Mouse (Mus musculus) embryonic fibroblast, embryonic 13.5 days (primary cell): ENCODE measurements around the gene Rgs6. TPM values are rescaled to one million over a fixed set of nuclear protein-coding genes. Genes with fewer than 3 reads are reported as not detected.

Experiments used
- H3K27ac ChIP-seq: 2 replicates; pipeline ENCODE4 v1.5.1; 2012; ENCODE audit warnings: low read length, control low read depth, inconsistent platforms; ENCODE audit not compliant: insufficient read depth
- H3K4me1 ChIP-seq: 2 replicates; pipeline ENCODE4 v1.6.1; 2011; ENCODE audit warnings: low read length; ENCODE audit not compliant: control insufficient read depth, insufficient read depth
- H3K4me3 ChIP-seq: 2 replicates; pipeline ENCODE4 v1.5.1; 2011; ENCODE audit warnings: mild to moderate bottlenecking, control low read depth, low read length; ENCODE audit not compliant: insufficient read depth
- CTCF ChIP-seq: IDR thresholded peaks from 2 replicates; pipeline ENCODE4 v1.5.1; 2011; ENCODE audit warnings: mild to moderate bottlenecking, control low read depth, low read length, moderate library complexity, borderline replicate concordance; ENCODE audit not compliant: insufficient read depth
- POLR2A ChIP-seq: IDR thresholded peaks from 2 replicates; pipeline ENCODE4 v1.6.1; 2011; ENCODE audit warnings: low read depth, mild to moderate bottlenecking, control low read depth, low read length, moderate library complexity
- polyA plus RNA-seq: library from polyadenylated mRNA; stranded (reverse); fragments of >200 nt; gene quantifications from 2 replicates; pipeline ENCODE4 v1.2.4, GENCODE M21; 2011; ENCODE audit warnings: low read depth; ENCODE audit not compliant: missing spikeins, insufficient read length

The Rgs6 gene
- polyA plus RNA-seq, 1 experiment, result 3.0 TPM

DNA sequence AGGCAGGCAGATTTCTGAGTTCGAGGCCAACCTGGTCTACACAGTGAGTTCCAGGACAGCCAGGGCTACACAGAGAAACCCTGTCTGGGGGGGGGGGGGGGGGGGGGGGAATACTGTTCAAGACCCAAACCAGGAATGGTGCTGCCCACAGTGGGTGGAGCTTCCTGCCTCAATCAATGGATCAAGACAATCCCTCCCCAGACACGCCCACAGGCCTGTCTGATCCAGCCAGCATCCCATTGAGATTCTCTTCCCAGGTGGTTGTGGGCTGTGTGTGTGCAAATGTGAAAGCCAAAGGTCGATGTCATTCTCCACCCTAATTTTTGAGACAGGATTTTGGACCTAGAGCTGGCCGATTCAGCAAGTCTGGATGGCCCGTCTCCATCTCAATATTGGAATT, 496.5 kb downstream of the Rgs6 start:
- Histone ChIP-seq H3K27ac (no peak overlapping the region), H3K4me3 (no peak overlapping the region), H3K4me1 (no peaks in the 10 kb centered on the region)
- TF ChIP-seq POLR2A (no peak), CTCF (no peak)

DNA sequence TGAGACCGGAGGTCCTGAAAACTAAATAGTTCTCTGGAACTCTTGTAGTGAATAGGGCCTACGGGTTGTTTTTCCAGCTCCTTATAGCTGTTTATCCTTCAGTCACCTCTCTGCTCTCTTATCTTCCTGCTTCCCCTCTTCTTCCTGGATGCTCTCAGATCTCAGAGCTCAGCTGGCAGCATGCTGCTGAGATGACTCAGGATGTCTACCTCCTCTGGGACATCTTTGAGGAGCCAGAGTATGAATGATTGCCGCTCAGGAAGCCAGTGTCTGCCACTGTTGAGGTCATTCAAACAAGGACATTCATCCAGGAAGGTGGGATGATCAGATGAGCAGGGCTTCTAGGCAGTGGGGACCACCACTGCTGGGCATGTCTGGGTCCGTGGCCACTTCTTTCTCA, 498.9 kb downstream of the Rgs6 start:
- Histone ChIP-seq H3K4me1 (no peaks in the 10 kb centered on the region), H3K4me3 (no peak overlapping the region), H3K27ac (no peak overlapping the region)
- TF ChIP-seq POLR2A, result no peak

DNA sequence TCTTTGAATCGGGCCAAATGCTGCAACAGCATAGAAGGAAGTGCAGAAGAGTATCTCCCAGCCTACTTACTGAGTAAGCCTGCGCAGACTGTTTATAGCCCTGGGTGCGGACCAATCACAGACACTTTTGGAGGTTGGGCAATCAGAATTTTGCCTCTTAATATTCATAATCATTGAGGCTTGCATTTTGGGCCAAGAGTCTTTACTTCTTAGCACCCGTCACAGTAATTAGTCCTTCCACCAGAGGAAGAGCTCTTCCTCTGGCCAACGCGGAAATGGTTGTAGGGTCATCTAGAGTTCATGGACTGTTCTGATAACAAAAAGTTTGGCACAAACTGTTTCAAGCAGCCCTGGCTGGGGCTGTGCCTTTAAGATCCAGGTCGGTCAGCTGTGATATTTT, 499.5 kb downstream of the Rgs6 start:
- no peaks in the 10 kb centered on the region for H3K4me1 ChIP-seq

DNA sequence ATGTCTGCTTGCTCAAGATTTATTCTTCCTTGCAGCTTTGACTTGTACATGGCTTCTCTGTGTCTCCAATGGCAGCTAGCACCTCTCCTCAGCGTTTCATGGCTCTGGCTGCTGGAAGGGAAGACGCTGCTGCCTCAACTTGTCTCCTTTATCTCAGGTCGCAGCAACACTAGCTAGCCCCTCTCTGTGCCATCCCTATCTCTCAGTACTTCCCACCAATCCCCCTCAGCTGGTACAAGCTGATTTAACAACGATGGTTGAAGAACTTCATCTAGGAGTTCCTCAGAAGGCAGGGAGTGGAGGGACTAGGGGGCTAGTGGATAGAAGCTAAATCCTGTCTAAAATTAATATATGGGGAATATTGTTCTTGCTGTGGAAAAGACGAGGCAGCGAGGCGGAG, 503.9 kb downstream of the Rgs6 start:
- Histone ChIP-seq H3K4me3 (no peak overlapping the region), H3K4me1 (no peaks in the 10 kb centered on the region), H3K27ac (no peak overlapping the region)
- TF ChIP-seq CTCF (no peak), POLR2A (no peak)

More for the DNA sequence above, 499.5 kb downstream of the Rgs6 start:
- H3K4me3 ChIP-seq, result no peak overlapping the region
- no peak overlapping the region for H3K27ac ChIP-seq
- TF ChIP-seq POLR2A, result no peak
- no peak for TF ChIP-seq CTCF

DNA sequence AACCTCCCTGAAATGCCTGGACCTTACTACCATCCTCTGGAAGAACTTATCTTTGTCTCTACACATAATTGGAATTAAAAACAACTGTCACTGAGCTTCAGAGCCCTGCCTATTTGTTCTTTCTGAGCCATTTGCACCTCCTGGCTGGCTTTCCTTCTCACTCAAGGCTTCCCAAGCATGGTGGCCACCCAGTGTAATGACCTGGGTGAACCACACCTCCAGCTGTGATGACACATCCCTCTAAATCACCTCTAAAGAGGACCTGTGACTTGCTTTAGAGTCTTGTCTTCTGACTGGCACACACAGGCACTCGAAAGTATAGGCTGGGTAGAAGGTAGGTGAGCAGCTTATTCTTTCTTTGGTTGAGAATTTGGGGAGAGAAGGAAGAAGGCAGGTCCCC, 509.7 kb downstream of the Rgs6 start:
- H3K27ac ChIP-seq, result no peak overlapping the region
- H3K4me1 ChIP-seq, result no peaks in the 10 kb centered on the region
- TF ChIP-seq CTCF, result no peak
- TF ChIP-seq POLR2A, result no peak
- H3K4me3 ChIP-seq, result no peak overlapping the region

DNA sequence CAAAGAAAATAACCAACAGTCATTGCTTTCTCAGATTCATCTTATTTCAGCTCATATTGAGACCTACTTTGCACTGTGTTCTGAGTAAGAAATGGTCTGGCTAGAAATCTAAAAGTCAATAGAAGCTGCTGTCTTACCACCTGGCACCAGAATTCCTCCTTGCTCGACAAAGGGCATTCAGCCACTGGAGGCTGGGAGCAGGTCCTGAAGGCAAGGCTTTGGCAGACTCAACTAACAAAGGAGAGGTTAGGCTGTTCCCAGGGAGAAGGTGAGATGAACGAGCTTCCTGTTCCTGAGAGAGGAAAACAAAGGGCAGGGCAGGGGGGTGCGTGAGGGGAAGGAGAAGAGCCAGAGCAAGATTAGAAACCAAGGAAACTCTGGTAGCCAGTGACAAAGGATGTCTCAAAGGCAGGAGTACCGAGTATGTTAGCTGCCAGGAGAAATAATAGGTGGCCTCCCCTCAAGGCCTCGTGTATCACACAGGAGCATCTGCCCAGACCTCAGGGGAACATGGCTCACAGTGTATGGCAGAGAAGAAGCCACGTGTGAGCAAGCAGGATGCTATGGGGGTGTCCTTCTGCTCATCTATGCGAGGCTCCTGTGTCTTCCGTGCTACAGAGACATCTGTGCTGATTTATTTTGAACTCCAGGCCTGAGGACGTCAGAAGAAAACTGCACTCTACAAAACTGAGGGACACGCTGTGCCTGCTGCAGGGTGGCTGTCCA, 510.7 kb downstream of the Rgs6 start:
- no peak overlapping the region for H3K4me3 ChIP-seq

DNA sequence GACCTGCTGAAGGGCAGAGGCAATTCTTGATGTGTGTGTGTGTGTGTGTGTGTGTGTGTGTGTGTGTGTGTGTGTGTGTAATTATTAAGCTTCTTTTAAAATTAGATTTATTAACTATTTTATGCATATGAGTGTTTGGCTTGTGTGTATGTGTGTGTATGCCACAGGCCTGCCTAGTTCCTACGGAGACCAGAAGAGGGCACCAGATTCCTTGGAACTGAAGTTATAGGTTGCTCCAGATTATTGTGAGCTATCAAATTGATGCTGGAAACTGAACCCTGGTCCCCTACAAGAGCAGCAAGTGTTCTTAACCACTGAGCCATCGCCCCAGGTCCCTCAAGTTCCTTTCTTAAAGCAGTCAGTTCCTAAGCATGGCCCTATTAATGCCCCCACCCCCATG, 511.8 kb downstream of the Rgs6 start:
- no peak for TF ChIP-seq CTCF
- TF ChIP-seq POLR2A, result no peak
- no peak overlapping the region for H3K27ac ChIP-seq

More for the DNA sequence above, 510.7 kb downstream of the Rgs6 start:
- Histone ChIP-seq H3K27ac (no peak overlapping the region), H3K4me1 (no peaks in the 10 kb centered on the region)
- TF ChIP-seq POLR2A (no peak), CTCF (no peak)

DNA sequence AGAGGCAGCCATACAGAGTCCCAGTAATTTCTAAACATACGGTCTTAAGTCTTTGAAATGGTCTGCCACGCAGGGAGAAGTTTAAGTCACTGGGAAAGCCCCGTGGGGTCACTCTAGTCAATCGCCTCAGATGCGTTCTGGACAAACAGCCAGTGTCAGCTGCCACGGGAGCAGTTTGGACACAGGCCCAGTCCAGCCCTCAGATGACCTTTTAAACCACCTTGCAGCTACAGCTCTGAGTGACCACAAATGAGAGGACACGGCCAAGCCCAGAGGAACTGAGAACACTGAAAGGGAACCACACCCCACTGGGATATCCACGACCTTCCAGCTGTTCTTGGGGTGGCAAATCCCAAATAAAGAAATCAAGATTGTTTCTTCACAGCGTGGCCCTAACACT, 512.3 kb downstream of the Rgs6 start:
- Histone ChIP-seq H3K27ac (no peak overlapping the region), H3K4me1 (no peaks in the 10 kb centered on the region), H3K4me3 (no peak overlapping the region)
- TF ChIP-seq POLR2A, result no peak
- no peak for TF ChIP-seq CTCF

More for the DNA sequence above, 511.8 kb downstream of the Rgs6 start:
- Histone ChIP-seq H3K4me3 (no peak overlapping the region), H3K4me1 (no peaks in the 10 kb centered on the region)

DNA sequence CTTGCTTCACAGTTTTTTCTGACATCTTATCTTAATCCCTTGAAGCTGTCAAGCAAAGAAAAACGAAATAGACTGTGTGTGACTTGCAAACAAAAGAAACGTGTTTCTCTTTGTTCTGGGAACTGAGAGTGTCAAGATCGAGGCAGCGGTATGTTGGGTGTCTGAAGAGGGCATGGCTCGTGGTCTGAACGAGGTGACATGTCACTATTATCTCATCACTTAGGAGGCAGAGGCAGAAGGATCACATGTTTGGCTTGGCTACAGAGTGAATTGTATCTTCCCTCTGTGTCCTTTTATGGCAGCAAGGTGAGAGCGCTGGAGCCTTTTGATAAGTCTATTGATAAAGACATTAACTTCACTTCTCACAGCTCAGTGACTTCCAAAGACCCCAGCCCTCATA, 512.8 kb downstream of the Rgs6 start:
- no peak for TF ChIP-seq POLR2A
- no peak for TF ChIP-seq CTCF
- H3K4me3 ChIP-seq, result no peak overlapping the region
- H3K27ac ChIP-seq, result no peak overlapping the region
- H3K4me1 ChIP-seq, result no peaks in the 10 kb centered on the region

DNA sequence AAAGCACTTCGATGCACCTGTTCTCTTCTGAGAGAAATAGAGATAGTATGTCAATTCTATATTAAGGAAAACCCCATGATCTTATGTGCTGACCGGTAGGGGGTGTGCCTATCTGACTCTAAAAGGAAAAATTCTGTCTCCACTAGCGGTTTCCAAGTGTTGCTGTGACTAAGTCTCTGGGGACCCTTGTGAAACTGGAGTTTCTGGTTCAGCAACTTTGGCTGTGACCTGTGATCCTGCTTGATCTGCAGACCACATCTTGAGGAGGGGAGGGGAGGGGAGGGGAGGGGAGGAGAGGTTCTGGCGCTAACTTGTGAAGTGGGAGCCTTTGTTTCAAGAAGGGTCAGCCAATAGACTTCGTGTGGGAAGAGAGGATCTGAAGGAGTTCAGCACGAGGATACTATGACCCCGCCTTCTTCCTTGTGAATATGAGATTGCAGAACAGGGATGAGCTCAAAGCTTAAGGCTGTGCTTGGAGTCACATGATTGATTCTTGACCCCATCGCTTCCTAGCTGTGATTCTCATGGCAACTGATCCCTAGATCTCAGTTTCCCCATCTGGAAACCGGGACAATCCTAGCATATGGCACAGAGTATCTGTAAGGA, 517.5 kb downstream of the Rgs6 start:
- H3K27ac ChIP-seq, result no peak overlapping the region

DNA sequence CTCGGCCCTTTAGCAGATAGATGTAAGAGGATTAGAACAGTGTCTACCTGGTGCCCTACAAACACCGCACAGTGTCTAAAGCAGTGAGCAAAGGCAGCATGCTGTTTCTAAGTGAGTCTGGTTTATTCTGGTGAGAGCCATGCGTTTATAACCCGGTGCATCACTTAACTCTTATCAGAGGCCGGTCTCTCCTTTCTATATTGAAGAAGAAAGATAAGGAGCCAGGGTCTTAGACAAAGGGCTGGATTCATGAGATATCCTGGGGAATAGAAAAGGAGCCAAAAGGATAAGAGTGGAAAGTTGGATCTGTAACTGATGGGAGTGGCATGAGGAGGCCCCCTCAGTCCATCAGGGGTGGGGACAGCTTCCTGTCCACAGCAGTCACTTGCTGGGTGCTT, 518.0 kb downstream of the Rgs6 start:
- no peak for TF ChIP-seq POLR2A
- no peak for TF ChIP-seq CTCF

More for the DNA sequence above, 517.5 kb downstream of the Rgs6 start:
- H3K4me1 ChIP-seq, result no peaks in the 10 kb centered on the region
- no peak overlapping the region for H3K4me3 ChIP-seq
- TF ChIP-seq CTCF, result no peak
- no peak for TF ChIP-seq POLR2A

More for the DNA sequence above, 518.0 kb downstream of the Rgs6 start:
- Histone ChIP-seq H3K27ac (no peak overlapping the region), H3K4me1 (no peaks in the 10 kb centered on the region), H3K4me3 (no peak overlapping the region)
